Mouse (Mus musculus): ENCODE measurements at regions not wholly inside any gene's neighbourhood (a gene's known extent, or its start where the extent isn't known, plus 50 kb on each side); places are given as distances from the start of the nearest gene placed in this dataset.

- Histone ChIP-seq H3K9ac (no peak overlapping the region), H3K4me3 (replicated peaks) (no peak overlapping the region), H3K27ac (no peak overlapping the region), H3K4me1 (peaks cover 31% of the 10 kb centered on the region), H3K36me3 (replicated peaks) (no peaks in the 10 kb centered on the region), H3K27me3 (peaks cover 8% of the 10 kb centered on the region; the same call in 1 of the 2 replicates), H3K4me2 (peak overlapping the region; percentile 19), H3K9me3 (no peaks in the 10 kb centered on the region)
- 12% methylated on average over 10 of the region's 10 CpGs for WGBS
- ATAC-seq (ENCODE audit: low FRiP score): 0 out of 2 replicates have a peak, but pooled peaks have one; percentile 18
Measured at GRCm38 (mm10) chr12:118519801-118520327, 218.6 kb upstream of the Sp4 start.

- H3K4me3 ChIP-seq (replicated peaks): no peak overlapping the region
- no peak for ATAC-seq (ENCODE audit: low FRiP score)
- WGBS: 55% methylated on average over 4 of the region's 4 CpGs
- H3K9me3 ChIP-seq: no peaks in the 10 kb centered on the region
- H3K4me1 ChIP-seq: peaks cover 5% of the 10 kb centered on the region; the same call in 1 of the 2 replicates
- H3K9ac ChIP-seq: no peak overlapping the region
- no peak overlapping the region for H3K27ac ChIP-seq
- no peak overlapping the region for H3K4me2 ChIP-seq
- H3K27me3 ChIP-seq: peaks cover 22% of the 10 kb centered on the region; the same call in 1 of the 2 replicates
- no peaks in the 10 kb centered on the region for H3K36me3 ChIP-seq (replicated peaks)
Measured at GRCm38 (mm10) chr12:118510989-118511388, 209.7 kb upstream of the Sp4 start.

GRCm38 (mm10) chr12:118508972-118509917 lies 208.0 kb upstream of the Sp4 start:
- H3K27ac ChIP-seq: no peak overlapping the region
- H3K4me1 ChIP-seq: peaks cover 5% of the 10 kb centered on the region; the same call in 1 of the 2 replicates
- no peaks in the 10 kb centered on the region for H3K9me3 ChIP-seq
- ATAC-seq (ENCODE audit: low FRiP score): no peak
- no peak overlapping the region for H3K4me3 ChIP-seq (replicated peaks)
- H3K4me2 ChIP-seq: no peak overlapping the region
- no peak overlapping the region for H3K9ac ChIP-seq
- H3K27me3 ChIP-seq: peaks cover 19% of the 10 kb centered on the region; the same call in 1 of the 2 replicates
- 77% methylated on average over 8 of the region's 8 CpGs for WGBS
- H3K36me3 ChIP-seq (replicated peaks): no peaks in the 10 kb centered on the region

- Histone ChIP-seq H3K27me3 (peaks cover 5% of the 10 kb centered on the region; the same call in 1 of the 2 replicates), H3K9me3 (no peaks in the 10 kb centered on the region), H3K4me1 (no peaks in the 10 kb centered on the region), H3K9ac (no peak overlapping the region), H3K4me2 (no peak overlapping the region), H3K36me3 (replicated peaks) (no peaks in the 10 kb centered on the region), H3K27ac (no peak overlapping the region), H3K4me3 (replicated peaks) (no peak overlapping the region)
- WGBS: 63% methylated on average over 5 of the region's 5 CpGs
- peak; percentile 81 for ATAC-seq (ENCODE audit: low FRiP score)
Measured at GRCm38 (mm10) chr12:118500392-118500791, 199.2 kb upstream of the Sp4 start.

GRCm38 (mm10) chr12:118488038-118488437 lies 186.8 kb upstream of the Sp4 start:
- WGBS: 71% methylated on average over 5 of the region's 5 CpGs
- no peaks in the 10 kb centered on the region for H3K36me3 ChIP-seq (replicated peaks)
- no peak overlapping the region for H3K4me3 ChIP-seq (replicated peaks)
- ATAC-seq (ENCODE audit: low FRiP score): no peak
- no peak overlapping the region for H3K27ac ChIP-seq
- no peak overlapping the region for H3K9ac ChIP-seq
- H3K27me3 ChIP-seq: no peaks in the 10 kb centered on the region
- H3K4me2 ChIP-seq: no peak overlapping the region
- H3K9me3 ChIP-seq: no peaks in the 10 kb centered on the region
- H3K4me1 ChIP-seq: 0 out of 2 replicates have a peak, but pooled peaks cover 4% of the 10 kb centered on the region

GRCm38 (mm10) chr12:118486434-118486833 lies 185.2 kb upstream of the Sp4 start:
- Histone ChIP-seq H3K27me3 (no peaks in the 10 kb centered on the region), H3K4me3 (replicated peaks) (no peak overlapping the region), H3K9me3 (no peaks in the 10 kb centered on the region), H3K4me2 (no peak overlapping the region), H3K4me1 (0 out of 2 replicates have a peak, but pooled peaks cover 4% of the 10 kb centered on the region), H3K9ac (no peak overlapping the region), H3K36me3 (replicated peaks) (no peaks in the 10 kb centered on the region), H3K27ac (no peak overlapping the region)
- ATAC-seq (ENCODE audit: low FRiP score): no peak
- 95% methylated on average over 6 of the region's 6 CpGs for WGBS

GRCm38 (mm10) chr12:118481347-118481746 lies 180.1 kb upstream of the Sp4 start:
- Histone ChIP-seq H3K4me3 (replicated peaks) (no peak overlapping the region), H3K27me3 (no peaks in the 10 kb centered on the region), H3K4me2 (no peak overlapping the region), H3K4me1 (no peaks in the 10 kb centered on the region), H3K27ac (no peak overlapping the region), H3K9ac (no peak overlapping the region), H3K36me3 (replicated peaks) (no peaks in the 10 kb centered on the region), H3K9me3 (no peaks in the 10 kb centered on the region)
- 57% methylated on average over 2 of the region's 2 CpGs for WGBS
- ATAC-seq (ENCODE audit: low FRiP score): no peak

- Histone ChIP-seq H3K36me3 (replicated peaks) (no peaks in the 10 kb centered on the region), H3K4me1 (no peaks in the 10 kb centered on the region), H3K4me2 (no peak overlapping the region), H3K9ac (no peak overlapping the region), H3K27ac (no peak overlapping the region), H3K27me3 (peaks cover 5% of the 10 kb centered on the region; the same call in 1 of the 2 replicates), H3K4me3 (replicated peaks) (no peak overlapping the region), H3K9me3 (no peaks in the 10 kb centered on the region)
- 53% methylated on average over 3 of the region's 3 CpGs for WGBS
- no peak for ATAC-seq (ENCODE audit: low FRiP score)
Measured at GRCm38 (mm10) chr12:118474732-118475131, 173.5 kb upstream of the Sp4 start.

GRCm38 (mm10) chr12:118466837-118467236 lies 165.6 kb upstream of the Sp4 start:
- WGBS: 77% methylated on average over 3 of the region's 3 CpGs
- H3K27ac ChIP-seq: no peak overlapping the region
- H3K27me3 ChIP-seq: peaks cover 17% of the 10 kb centered on the region
- H3K4me1 ChIP-seq: no peaks in the 10 kb centered on the region
- no peak overlapping the region for H3K4me2 ChIP-seq
- no peak for ATAC-seq (ENCODE audit: low FRiP score)
- H3K9me3 ChIP-seq: peaks cover 9% of the 10 kb centered on the region; the same call in 1 of the 2 replicates
- no peaks in the 10 kb centered on the region for H3K36me3 ChIP-seq (replicated peaks)
- no peak overlapping the region for H3K9ac ChIP-seq
- no peak overlapping the region for H3K4me3 ChIP-seq (replicated peaks)

- Histone ChIP-seq H3K4me1 (peaks cover 3% of the 10 kb centered on the region), H3K4me2 (peak overlapping the region; percentile 46), H3K9me3 (no peaks in the 10 kb centered on the region), H3K36me3 (replicated peaks) (no peaks in the 10 kb centered on the region), H3K4me3 (replicated peaks) (peak overlapping the region; percentile 16), H3K27me3 (peaks cover 36% of the 10 kb centered on the region), H3K27ac (no peak overlapping the region), H3K9ac (0 out of 2 replicates have a peak overlapping the region, but pooled peaks have one; percentile 21)
- peak; percentile 88 for ATAC-seq (ENCODE audit: low FRiP score)
- WGBS: 10% methylated on average over 36 of the region's 36 CpGs
Measured at GRCm38 (mm10) chr12:118457493-118458408, 156.5 kb upstream of the Sp4 start.

GRCm38 (mm10) chr12:118455609-118456008 lies 154.4 kb upstream of the Sp4 start:
- H3K36me3 ChIP-seq (replicated peaks): no peaks in the 10 kb centered on the region
- H3K9me3 ChIP-seq: no peaks in the 10 kb centered on the region
- H3K27ac ChIP-seq: no peak overlapping the region
- ATAC-seq (ENCODE audit: low FRiP score): no peak
- no peak overlapping the region for H3K4me2 ChIP-seq
- H3K9ac ChIP-seq: no peak overlapping the region
- H3K4me1 ChIP-seq: peaks cover 1% of the 10 kb centered on the region
- no peak overlapping the region for H3K4me3 ChIP-seq (replicated peaks)
- peaks cover 24% of the 10 kb centered on the region for H3K27me3 ChIP-seq
- 35% methylated on average over 1 of the region's 1 CpGs for WGBS

- no peak overlapping the region for H3K4me2 ChIP-seq
- no peak for ATAC-seq (ENCODE audit: low FRiP score)
- no peaks in the 10 kb centered on the region for H3K4me1 ChIP-seq
- no peak overlapping the region for H3K27ac ChIP-seq
- H3K36me3 ChIP-seq (replicated peaks): no peaks in the 10 kb centered on the region
- WGBS: 86% methylated on average over 3 of the region's 3 CpGs
- H3K27me3 ChIP-seq: no peaks in the 10 kb centered on the region
- H3K4me3 ChIP-seq (replicated peaks): no peak overlapping the region
- no peaks in the 10 kb centered on the region for H3K9me3 ChIP-seq
- no peak overlapping the region for H3K9ac ChIP-seq
Measured at GRCm38 (mm10) chr12:118439626-118440025, 138.4 kb upstream of the Sp4 start.
